Mouse (Mus musculus) lung, postnatal 25 days (tissue): ENCODE measurements around the gene Gm17482.

ENCODE experiments used
- DNase-seq: peaks from one replicate; pipeline ENCODE4 v3.0.0; 2022; ENCODE audit warnings: low spot score

Gene Gm17482

DNA sequence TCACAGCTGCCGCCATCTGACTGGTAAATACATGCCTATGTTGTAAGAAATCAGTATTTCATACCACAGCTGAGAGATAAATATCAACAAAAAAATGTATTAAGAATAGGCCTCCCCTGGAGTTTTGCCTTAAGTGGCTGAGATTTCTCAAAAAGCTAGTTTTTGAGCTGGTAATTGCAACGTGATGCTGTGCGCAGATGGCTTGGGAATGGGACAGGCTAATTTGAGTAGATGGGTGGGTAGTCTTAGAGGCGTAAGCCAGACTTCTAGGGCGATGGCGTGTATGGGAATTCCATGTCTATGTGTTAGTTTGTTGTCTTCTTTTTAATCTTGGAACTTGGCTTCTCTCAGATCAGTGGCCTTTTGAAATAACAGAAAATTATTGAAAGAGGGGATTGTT, 64.7 kb downstream of the Gm17482 start:
- no peak for DNase-seq

DNA sequence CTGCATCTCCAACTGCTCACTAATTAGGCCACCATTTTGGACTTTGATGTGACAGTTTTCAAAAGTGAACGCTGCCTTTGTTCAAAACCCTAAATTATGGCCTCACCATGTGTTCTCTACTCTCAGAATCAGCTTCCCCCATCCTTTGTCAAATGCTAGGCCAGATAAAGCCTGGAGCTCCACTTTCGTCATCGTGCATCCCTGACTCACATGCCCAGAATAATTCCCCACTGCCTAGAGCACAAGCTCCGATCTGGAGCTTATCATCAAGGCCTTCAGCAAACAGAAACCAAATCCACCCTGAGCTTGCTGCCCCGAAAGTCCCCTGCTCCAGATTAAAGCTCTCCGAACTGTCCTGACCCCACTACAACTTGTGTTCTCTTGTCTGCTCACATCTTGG, 65.5 kb downstream of the Gm17482 start:
- DNase-seq: no peak

DNA sequence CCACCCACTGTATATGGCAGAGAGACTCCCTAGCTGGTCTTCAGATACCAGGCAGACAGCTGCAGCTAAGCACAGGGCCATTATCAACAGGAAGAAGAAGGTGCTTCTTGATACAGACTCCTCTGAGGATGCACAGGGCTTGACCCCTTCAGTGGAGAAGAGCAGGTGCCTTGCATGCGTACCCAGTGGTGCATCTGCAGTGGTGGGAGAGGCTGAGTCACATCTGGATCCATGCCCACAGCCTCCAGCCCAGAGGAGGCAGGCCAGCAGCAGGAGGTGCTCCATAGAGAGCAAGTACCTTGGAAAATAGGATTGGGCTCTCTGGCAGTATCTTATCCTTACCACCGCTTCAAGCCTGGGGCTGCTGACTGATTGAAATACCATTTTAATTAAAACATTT, 66.7 kb downstream of the Gm17482 start:
- DNase-seq: no peak

DNA sequence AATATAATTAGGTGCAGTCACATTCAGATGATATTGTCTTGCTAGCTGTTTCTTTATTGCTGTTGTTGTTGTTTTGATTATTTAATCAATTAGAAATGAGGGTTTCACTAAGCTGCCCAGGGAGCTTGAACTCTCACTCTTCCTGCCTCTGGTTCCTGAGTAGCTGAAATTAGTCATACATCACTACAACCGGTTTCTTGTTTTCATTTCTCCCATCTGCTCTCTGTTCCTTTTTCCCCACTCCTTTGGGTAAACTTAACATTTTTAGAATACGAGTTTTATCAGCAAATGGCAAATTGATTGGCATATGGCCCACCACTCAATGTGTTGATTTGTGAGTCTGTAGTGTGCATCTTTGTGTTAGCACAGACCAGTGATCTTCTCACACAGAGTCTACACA, 80.0 kb downstream of the Gm17482 start:
- DNase-seq: no peak
